Mouse (Mus musculus): Measurements from ENCODE around the gene Olfr768.

Gene Olfr768

GRCm38 (mm10) chr10:129099275-129099674, at the start of gene Olfr768:
Olfr768 (minus strand) TSS chr10:129099375.
- 78% methylated on average over 1 of the region's 1 CpGs for WGBS

DNA sequence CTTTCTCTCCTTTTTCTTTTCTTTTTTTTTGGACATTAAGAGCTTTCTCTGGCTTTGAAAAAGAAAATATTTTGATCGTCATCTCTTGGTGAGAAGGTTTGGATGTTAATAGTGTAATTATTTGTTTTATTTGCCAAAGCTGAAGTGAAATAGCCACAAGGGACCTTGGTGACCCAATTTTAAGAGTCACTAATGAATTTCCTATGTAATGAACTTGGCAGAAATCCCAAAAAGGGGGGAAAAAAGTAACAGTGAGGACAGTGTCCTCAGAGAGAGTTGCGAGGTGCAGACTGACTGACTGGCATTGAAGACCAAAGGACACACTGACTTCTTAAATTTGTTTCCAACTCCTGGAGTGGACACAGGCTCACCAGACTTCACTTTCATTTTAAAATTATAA, 39.7 kb upstream of the Olfr768 start, which contains the start of gene Olfr770:
Olfr770 (minus strand) TSS at position 101 of the 400 bp plus-strand sequence.
- WGBS, result 64% methylated on average over 2 of the region's 2 CpGs

DNA sequence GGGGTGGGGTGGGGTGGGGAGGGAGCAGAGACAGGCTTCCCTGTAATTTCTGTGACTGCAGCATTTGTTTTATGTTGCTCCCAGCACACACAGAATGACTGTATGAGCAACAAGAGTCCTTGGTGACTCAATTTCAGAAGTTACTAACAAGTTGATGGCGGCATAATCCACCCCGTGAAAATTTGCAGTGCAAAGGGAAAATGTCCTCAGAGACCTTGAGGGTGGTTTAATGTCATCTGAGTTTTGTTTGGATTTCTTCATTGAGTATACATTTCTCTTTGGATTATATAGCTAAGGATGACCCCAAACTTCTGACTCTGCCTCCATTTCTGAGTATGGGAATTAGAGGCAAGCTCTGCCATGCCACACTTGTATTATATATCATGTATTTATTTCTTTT, 18.6 kb upstream of the Olfr768 start, which contains the start of gene Olfr769:
Olfr769 (minus strand) TSS at position 101 of the 400 bp plus-strand sequence.
- 79% methylated on average over 2 of the region's 2 CpGs for WGBS

DNA sequence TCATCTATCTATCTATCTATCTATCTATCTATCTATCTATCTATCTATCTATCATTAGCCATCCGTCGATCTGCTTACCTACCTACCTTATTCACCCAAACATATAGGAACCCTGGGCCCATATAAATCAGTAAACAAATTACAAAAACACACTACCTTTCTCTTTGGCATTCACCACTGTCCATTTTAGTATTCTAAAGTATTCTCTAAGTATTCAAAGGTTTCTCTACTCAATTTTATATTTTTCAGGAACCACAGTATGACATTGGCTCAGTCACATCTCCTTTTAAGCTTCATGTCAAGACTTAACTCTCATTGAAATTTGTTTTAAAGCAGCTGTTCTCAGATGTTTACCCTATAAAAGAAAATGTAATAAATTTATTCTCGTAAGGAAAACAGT, 16.0 kb upstream of the Olfr768 start:
- WGBS, result 92% methylated on average over 3 of the region's 3 CpGs

DNA sequence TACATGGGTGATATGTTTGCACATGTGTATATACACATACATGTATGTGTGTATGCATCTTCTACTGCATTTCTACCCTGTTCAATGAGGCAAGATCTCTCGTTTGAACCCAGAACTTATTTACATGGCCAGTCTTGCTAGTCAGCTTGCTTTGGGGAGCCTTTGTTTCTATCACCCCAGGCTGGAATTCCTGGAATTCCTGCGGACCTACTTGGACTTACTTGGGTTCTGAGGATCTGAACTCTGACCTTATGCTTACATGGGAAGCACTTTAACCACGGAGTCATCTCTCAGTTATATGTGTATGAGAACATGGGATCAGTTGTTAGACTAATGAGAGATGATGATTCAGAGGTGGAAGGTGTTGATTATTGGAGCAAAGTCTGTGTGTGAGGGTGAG, 2.1 kb upstream of the Olfr768 start:
- WGBS, result 45% methylated on average over 3 of the region's 3 CpGs

GRCm38 (mm10) chr10:129082810-129083209, 16.4 kb downstream of the Olfr768 start, which contains the start of gene Olfr767:
Olfr767 (minus strand) TSS chr10:129082910.

DNA sequence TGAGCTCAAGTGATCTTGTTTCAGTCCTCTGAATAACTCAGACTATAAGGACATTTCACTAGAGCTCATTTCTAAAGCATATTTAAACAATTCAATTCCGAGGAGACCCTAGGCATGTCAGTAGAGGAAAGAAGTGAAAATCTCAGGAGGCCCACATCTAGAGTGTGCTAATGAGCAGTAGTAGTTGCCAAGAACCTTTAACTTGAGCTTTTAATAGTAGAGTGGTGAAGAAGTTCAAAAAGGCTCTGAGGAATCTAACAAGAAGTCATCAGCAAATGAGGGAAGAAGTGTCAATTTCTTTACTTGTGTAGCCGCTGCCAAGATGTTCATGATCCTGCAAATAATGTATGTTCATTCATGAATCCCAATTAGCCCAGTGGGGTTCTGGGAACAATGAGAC, 30.3 kb downstream of the Olfr768 start, which contains the start of gene Olfr766-ps1:
Olfr766-ps1 (minus strand) TSS at position 101 of the 400 bp plus-strand sequence.
- 50% methylated on average over 2 of the region's 2 CpGs for WGBS

DNA sequence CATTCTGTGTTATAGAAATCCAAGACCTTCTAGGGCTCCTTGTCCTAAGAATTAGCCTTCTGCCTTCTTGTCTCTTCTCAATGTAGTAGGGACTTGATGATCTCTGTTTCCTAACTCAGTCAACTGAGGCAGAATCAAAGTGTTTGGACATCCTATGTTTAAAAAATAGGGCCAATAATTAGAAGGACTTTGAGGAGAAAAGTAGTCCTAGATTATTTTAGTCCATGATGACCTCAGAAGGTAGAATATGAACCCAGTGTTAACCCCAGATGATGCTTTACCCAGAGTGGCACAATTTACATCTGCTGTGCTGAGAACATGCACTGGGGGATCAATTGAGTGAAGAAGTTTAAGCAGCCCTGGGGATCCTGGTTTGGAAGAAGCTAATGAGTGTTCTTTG, 49.3 kb downstream of the Olfr768 start, which contains the start of gene Olfr765:
Olfr765 (minus strand) TSS at position 101 of the 400 bp plus-strand sequence.

